Mouse (Mus musculus) lung, adult 18-20 months (tissue): ENCODE results near the gene Sox8.

Source experiments
- DNase-seq, 2 experiments: peaks; one replicate each; pipeline ENCODE4 v3.0.0; 2022; ENCODE audit warnings: mixed read lengths in 2 of 2

The Sox8 gene

GRCm38 (mm10) chr17:25551313-25551712 is 19.2 kb downstream of the Sox8 start:
- no peak for DNase-seq

DNA sequence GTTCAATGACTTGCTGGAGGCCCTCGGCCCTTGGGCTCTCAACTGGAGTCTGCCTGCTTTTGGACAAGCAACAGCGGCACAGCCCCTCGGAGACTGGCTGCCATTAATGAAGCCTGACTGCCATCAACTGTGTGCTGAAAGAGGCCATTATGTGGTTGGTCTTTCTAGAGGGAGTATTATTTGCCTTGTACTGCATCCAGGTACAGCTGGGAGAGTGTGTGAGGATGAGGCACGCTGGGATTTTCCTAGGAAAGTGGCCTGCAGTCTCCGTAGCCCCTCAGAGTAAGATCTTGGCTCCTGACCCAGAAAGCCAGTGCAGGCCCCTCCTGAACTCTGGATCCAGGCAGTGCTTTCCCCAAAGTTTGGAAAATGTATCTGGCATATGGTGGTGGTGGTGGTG is 20.5 kb downstream of the Sox8 start:
- DNase-seq, result no peak

DNA sequence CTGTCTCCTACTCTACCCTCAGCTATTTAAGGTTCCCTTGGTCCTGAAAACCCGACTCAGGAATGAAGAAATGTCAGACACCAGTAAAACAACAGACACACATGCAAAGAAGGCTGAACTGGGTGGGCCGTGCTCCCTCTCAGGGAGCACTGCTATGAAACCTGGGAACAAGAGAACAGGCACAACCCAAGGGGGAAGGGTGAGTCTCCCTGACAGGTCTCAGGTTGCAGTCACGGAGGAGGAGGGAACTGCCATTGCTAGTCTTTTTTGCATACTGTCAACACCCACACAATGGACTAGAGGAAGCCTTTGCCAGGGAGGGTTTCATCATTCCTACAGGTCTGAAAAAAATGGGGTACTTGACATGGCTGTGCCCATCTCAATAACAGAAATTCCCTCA is 23.5 kb downstream of the Sox8 start:
- DNase-seq, result peak in 1 of 2 experiments; percentile 15

DNA sequence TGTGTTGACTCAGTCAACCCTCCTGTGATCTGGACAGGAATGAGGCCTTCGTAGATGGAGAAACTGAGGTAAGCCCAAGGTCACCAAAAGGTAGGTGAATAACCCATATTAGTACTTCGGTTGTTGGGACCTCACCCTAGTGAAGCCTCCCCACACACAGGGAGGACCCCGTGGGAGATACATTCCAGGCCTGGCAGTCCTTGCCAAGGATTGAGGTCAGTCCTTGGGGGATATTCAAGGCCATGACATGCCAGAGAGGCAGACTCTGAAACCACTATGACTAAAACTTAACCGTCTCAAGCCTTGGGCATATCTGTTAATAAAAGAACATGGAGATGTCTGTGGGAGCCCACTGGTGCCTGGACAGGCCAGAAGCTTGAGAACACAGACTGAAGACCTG is 28.7 kb downstream of the Sox8 start:
- DNase-seq, result no peak

DNA sequence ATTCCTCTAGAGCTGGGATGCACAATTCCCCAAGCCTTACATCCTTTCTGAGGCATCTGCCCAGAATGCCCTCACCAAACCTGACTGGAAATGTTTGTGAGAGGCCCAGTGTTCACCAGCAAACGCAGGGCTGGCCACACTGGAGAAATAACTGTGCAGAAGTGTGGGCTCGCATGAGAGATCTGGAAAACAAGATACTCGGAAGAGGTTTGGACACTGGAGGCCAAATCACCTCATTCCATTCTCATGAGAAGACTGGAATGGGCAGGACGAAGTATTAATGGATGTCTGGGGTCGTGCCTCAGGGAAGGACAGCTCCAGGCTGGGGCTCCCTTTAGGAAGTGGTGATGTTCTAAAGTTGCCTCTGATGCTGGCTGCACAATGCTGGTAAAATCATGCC is 29.8 kb downstream of the Sox8 start:
- no peak for DNase-seq

GRCm38 (mm10) chr17:25538945-25539875 is 31.3 kb downstream of the Sox8 start:
- DNase-seq, result peak; percentile 9 to 19

DNA sequence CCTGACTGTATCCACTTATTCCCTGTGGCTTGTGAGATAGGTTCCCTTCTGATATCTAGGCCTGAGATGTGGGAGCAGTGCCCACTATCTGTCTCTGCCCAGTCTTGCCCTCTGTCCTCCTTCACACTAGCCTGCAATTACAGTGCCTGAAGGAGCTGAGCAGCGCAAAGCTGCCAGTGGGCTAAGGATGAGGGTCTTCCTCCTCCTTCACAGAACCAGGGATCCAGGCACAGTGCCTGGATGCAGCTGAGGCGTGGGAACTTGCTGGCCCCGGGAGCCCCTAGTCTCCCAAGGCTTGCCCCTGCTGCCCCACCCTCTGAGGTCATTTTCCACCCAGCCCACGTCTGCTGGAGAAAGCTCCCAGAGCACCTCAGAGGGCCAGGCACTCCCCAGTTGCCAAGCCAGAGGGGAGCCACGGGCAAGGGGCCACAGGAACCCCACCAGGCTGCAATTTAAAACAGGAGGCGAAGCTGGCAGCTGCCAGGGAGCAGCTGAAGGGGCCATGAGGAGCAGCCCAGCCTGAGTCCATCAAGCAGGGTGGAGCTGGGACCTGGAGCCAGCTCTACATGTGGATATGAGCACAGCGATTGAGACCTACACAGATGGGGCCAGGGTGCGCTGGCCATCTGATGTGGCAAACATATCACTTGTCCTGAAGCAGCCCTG is 40.0 kb downstream of the Sox8 start:
- no peak for DNase-seq

- DNase-seq, result no peak
Observed at GRCm38 (mm10) chr17:25522080-25522479, 48.4 kb downstream of the Sox8 start.

GRCm38 (mm10) chr17:25520492-25520891 is 50.0 kb downstream of the Sox8 start:
- DNase-seq, result no peak

DNA sequence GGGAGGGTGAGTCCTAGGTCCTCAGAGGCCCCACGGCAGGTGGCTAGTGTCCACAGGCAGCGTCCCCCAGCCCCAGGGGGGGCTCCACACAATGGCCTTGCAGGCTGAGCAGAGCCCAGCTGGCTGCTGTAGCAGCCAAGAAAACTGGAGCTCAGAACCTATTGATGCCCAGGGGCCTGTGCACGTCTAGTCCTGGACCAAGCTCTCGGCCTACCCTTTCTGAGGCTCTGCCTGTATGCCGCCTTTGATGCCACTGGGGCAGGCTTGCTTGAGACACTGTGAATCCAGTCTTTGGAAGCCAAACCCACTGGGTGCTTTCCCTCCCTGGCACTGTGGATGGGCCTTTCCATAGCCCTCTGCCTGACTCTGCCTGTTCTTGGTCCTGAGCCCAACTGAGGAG is 51.0 kb downstream of the Sox8 start:
- no peak for DNase-seq

DNA sequence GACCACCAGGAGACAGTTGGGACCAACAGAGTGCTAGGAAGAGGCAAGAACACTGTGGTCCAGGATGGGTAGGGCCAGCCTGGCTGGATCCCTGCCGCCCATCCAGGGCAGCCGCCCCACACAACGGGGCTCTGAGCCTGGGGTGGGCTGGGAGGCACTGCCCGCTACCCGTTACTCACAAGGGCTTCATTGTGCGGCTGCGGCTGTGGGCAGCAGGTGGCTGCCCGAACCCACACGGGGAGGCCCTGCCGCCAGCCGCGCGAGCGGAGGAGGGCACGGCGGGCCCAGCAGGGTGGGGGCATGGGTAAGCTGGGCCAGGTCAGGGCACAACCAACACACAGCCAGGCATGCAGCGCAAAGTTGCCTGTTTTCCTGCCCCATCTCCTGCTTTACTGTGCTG is 52.3 kb downstream of the Sox8 start:
- DNase-seq, result no peak

GRCm38 (mm10) chr17:25516315-25516714 is 54.2 kb downstream of the Sox8 start:
- no peak for DNase-seq
